Mouse (Mus musculus): ENCODE data around the gene Olfr446. TPM values are rescaled to one million over a fixed set of nuclear protein-coding genes. Genes with fewer than 3 reads are reported as not detected.

The Olfr446 gene
- total RNA-seq (2012; rRNA removed) = not detected in 2 replicates

GRCm38 (mm10) chr6:42921077-42921476 is at the start of gene Olfr446:
Gene Olfr446 (plus strand): TSS chr6:42921377.
- Histone ChIP-seq H3K4me1 (ENCODE audit: control insufficient read depth in 2 of 2, insufficient read depth in 2 of 2, low read length in 2 of 2, poor library complexity in 1 of 2) (no peaks in the 10 kb centered on the region), H3K9ac (ENCODE audit: insufficient read depth, low read depth, low read length, poor library complexity, severe bottlenecking) (no peak within 1 kb of the TSS), H3K27ac (ENCODE audit: insufficient read depth, low read depth, low read length, poor library complexity, severe bottlenecking) (no peak within 1 kb of the TSS), H3K36me3 (ENCODE audit: control insufficient read depth, insufficient read depth, low read length, poor library complexity, severe bottlenecking) (no peaks in the 10 kb centered on the region), H3K4me3 (ENCODE audit: insufficient read depth in 1 of 2, low read depth in 1 of 2, low read length in 2 of 2, poor library complexity in 1 of 2, severe bottlenecking in 1 of 2) (no peak within 1 kb of the TSS), H3K9me3 (ENCODE audit: control insufficient read depth, insufficient read depth, low read depth, low read length) (no peaks in the 10 kb centered on the region)
- in situ Hi-C loops (cut with MboI; ENCODE audit: low sequenced_read_pairs in 2 of 2, unreplicated experiment in 2 of 2) = no loop called here
- DNase-seq (ENCODE audit: low read depth, low spot score) = no peak
- TF ChIP-seq MAFK (IDR thresholded peaks at IDR 0.05; ENCODE audit: insufficient read depth, low read depth, low read length) = no peak
- TF ChIP-seq CHD2 (IDR thresholded peaks at IDR 0.05; ENCODE audit: low read depth, low read length) = no peak
- TF ChIP-seq ZC3H11A (IDR thresholded peaks at IDR 0.05; ENCODE audit: borderline replicate concordance, low read depth, low read length) = no peak
- TF ChIP-seq HCFC1 (IDR thresholded peaks at IDR 0.05; ENCODE audit: borderline replicate concordance, insufficient read depth, low read length) = no peak
- no peak for TF ChIP-seq ZNF384 (IDR thresholded peaks at IDR 0.05; ENCODE audit: low read depth, low read length)

GRCm38 (mm10) chr6:42876323-42876722 is 44.9 kb upstream of the Olfr446 start:
- H3K4me3 ChIP-seq (ENCODE audit: insufficient read depth in 1 of 2, low read depth in 1 of 2, low read length in 2 of 2, poor library complexity in 1 of 2, severe bottlenecking in 1 of 2) = no peak overlapping the region
- H3K36me3 ChIP-seq (ENCODE audit: control insufficient read depth, insufficient read depth, low read length, poor library complexity, severe bottlenecking) = no peaks in the 10 kb centered on the region
- H3K4me1 ChIP-seq (ENCODE audit: control insufficient read depth in 2 of 2, insufficient read depth in 2 of 2, low read length in 2 of 2, poor library complexity in 1 of 2) = no peaks in the 10 kb centered on the region
- DNase-seq (ENCODE audit: low read depth, low spot score) = no peak
- no peak for TF ChIP-seq MAFK (IDR thresholded peaks at IDR 0.05; ENCODE audit: insufficient read depth, low read depth, low read length)
- TF ChIP-seq ZC3H11A (IDR thresholded peaks at IDR 0.05; ENCODE audit: borderline replicate concordance, low read depth, low read length) = no peak
- no peak overlapping the region for H3K9ac ChIP-seq (ENCODE audit: insufficient read depth, low read depth, low read length, poor library complexity, severe bottlenecking)
- no peak overlapping the region for H3K27ac ChIP-seq (ENCODE audit: insufficient read depth, low read depth, low read length, poor library complexity, severe bottlenecking)
- H3K9me3 ChIP-seq (ENCODE audit: control insufficient read depth, insufficient read depth, low read depth, low read length) = no peaks in the 10 kb centered on the region
- in situ Hi-C loops (cut with MboI; ENCODE audit: low sequenced_read_pairs in 2 of 2, unreplicated experiment in 2 of 2) = no loop called here

GRCm38 (mm10) chr6:42890141-42890540 is 31.0 kb upstream of the Olfr446 start, which contains the start of gene Olfr448:
Gene Olfr448 (plus strand): TSS chr6:42890441.
- H3K36me3 ChIP-seq (ENCODE audit: control insufficient read depth, insufficient read depth, low read length, poor library complexity, severe bottlenecking) = no peaks in the 10 kb centered on the region
- in situ Hi-C loops (cut with MboI; ENCODE audit: low sequenced_read_pairs in 2 of 2, unreplicated experiment in 2 of 2) = no loop called here
- H3K9me3 ChIP-seq (ENCODE audit: control insufficient read depth, insufficient read depth, low read depth, low read length) = no peaks in the 10 kb centered on the region
- H3K4me3 ChIP-seq (ENCODE audit: insufficient read depth in 1 of 2, low read depth in 1 of 2, low read length in 2 of 2, poor library complexity in 1 of 2, severe bottlenecking in 1 of 2) = no peak within 1 kb of the TSS
- TF ChIP-seq MAFK (IDR thresholded peaks at IDR 0.05; ENCODE audit: insufficient read depth, low read depth, low read length) = no peak
- H3K9ac ChIP-seq (ENCODE audit: insufficient read depth, low read depth, low read length, poor library complexity, severe bottlenecking) = no peak within 1 kb of the TSS
- DNase-seq (ENCODE audit: low read depth, low spot score) = no peak
- no peak within 1 kb of the TSS for H3K27ac ChIP-seq (ENCODE audit: insufficient read depth, low read depth, low read length, poor library complexity, severe bottlenecking)
- H3K4me1 ChIP-seq (ENCODE audit: control insufficient read depth in 2 of 2, insufficient read depth in 2 of 2, low read length in 2 of 2, poor library complexity in 1 of 2) = no peaks in the 10 kb centered on the region

GRCm38 (mm10) chr6:42900345-42900744 is 20.8 kb upstream of the Olfr446 start:
- TF ChIP-seq MAFK (IDR thresholded peaks at IDR 0.05; ENCODE audit: insufficient read depth, low read depth, low read length) (no peak), HCFC1 (IDR thresholded peaks at IDR 0.05; ENCODE audit: borderline replicate concordance, insufficient read depth, low read length) (no peak), ZNF384 (IDR thresholded peaks at IDR 0.05; ENCODE audit: low read depth, low read length) (no peak), CHD2 (IDR thresholded peaks at IDR 0.05; ENCODE audit: low read depth, low read length) (no peak), ZC3H11A (IDR thresholded peaks at IDR 0.05; ENCODE audit: borderline replicate concordance, low read depth, low read length) (no peak)
- no peak for DNase-seq (ENCODE audit: low read depth, low spot score)
- Histone ChIP-seq H3K4me3 (ENCODE audit: insufficient read depth in 1 of 2, low read depth in 1 of 2, low read length in 2 of 2, poor library complexity in 1 of 2, severe bottlenecking in 1 of 2) (no peak overlapping the region), H3K36me3 (ENCODE audit: control insufficient read depth, insufficient read depth, low read length, poor library complexity, severe bottlenecking) (no peaks in the 10 kb centered on the region), H3K9ac (ENCODE audit: insufficient read depth, low read depth, low read length, poor library complexity, severe bottlenecking) (no peak overlapping the region), H3K4me1 (ENCODE audit: control insufficient read depth in 2 of 2, insufficient read depth in 2 of 2, low read length in 2 of 2, poor library complexity in 1 of 2) (no peaks in the 10 kb centered on the region), H3K27ac (ENCODE audit: insufficient read depth, low read depth, low read length, poor library complexity, severe bottlenecking) (no peak overlapping the region), H3K9me3 (ENCODE audit: control insufficient read depth, insufficient read depth, low read depth, low read length) (no peaks in the 10 kb centered on the region)
- in situ Hi-C loops (cut with MboI; ENCODE audit: low sequenced_read_pairs in 2 of 2, unreplicated experiment in 2 of 2) = no loop called here

GRCm38 (mm10) chr6:42908578-42908977 is 12.6 kb upstream of the Olfr446 start, which contains the start of gene Olfr447:
Gene Olfr447 (plus strand): TSS chr6:42908878.
- H3K27ac ChIP-seq (ENCODE audit: insufficient read depth, low read depth, low read length, poor library complexity, severe bottlenecking) = no peak within 1 kb of the TSS
- H3K4me3 ChIP-seq (ENCODE audit: insufficient read depth in 1 of 2, low read depth in 1 of 2, low read length in 2 of 2, poor library complexity in 1 of 2, severe bottlenecking in 1 of 2) = no peak within 1 kb of the TSS
- no peak for DNase-seq (ENCODE audit: low read depth, low spot score)
- no peaks in the 10 kb centered on the region for H3K4me1 ChIP-seq (ENCODE audit: control insufficient read depth in 2 of 2, insufficient read depth in 2 of 2, low read length in 2 of 2, poor library complexity in 1 of 2)
- in situ Hi-C loops (cut with MboI; ENCODE audit: low sequenced_read_pairs in 2 of 2, unreplicated experiment in 2 of 2) = no loop called here
- TF ChIP-seq HCFC1 (IDR thresholded peaks at IDR 0.05; ENCODE audit: borderline replicate concordance, insufficient read depth, low read length) = no peak
- TF ChIP-seq ZC3H11A (IDR thresholded peaks at IDR 0.05; ENCODE audit: borderline replicate concordance, low read depth, low read length) = no peak
- TF ChIP-seq ZNF384 (IDR thresholded peaks at IDR 0.05; ENCODE audit: low read depth, low read length) = no peak
- no peak for TF ChIP-seq MAFK (IDR thresholded peaks at IDR 0.05; ENCODE audit: insufficient read depth, low read depth, low read length)
- TF ChIP-seq CHD2 (IDR thresholded peaks at IDR 0.05; ENCODE audit: low read depth, low read length) = no peak
- no peaks in the 10 kb centered on the region for H3K36me3 ChIP-seq (ENCODE audit: control insufficient read depth, insufficient read depth, low read length, poor library complexity, severe bottlenecking)
- no peak within 1 kb of the TSS for H3K9ac ChIP-seq (ENCODE audit: insufficient read depth, low read depth, low read length, poor library complexity, severe bottlenecking)
- H3K9me3 ChIP-seq (ENCODE audit: control insufficient read depth, insufficient read depth, low read depth, low read length) = no peaks in the 10 kb centered on the region

Measured in ES-E14 (cell line).